Mouse (Mus musculus) MEL (cell line): Measurements from ENCODE around the gene Paqr4. TPM values are rescaled to one million over a fixed set of nuclear protein-coding genes. Genes with fewer than 3 reads are reported as not detected.

Experiments
- DNase-seq: peaks from one replicate; pipeline ENCODE4 v3.0.0; 2011; ENCODE audit warnings: low read depth, low spot score
- H3K27ac ChIP-seq: 2 replicates; pipeline ENCODE4 v1.5.1; 2012; ENCODE audit warnings: low read depth, mild to moderate bottlenecking, control low read depth, low read length, moderate library complexity; ENCODE audit not compliant: control insufficient read depth
- H3K27me3 ChIP-seq, 2 experiments: fragments of 150-350 bp in 1 of 2; sonication (generic) in 1 of 2; 2 replicates each; pipeline ENCODE4 v1.6.1; 2012; ENCODE audit warnings: low read length in 2 of 2, mild to moderate bottlenecking in 2 of 2, improper control_type of control experiment in 1 of 2, moderate library complexity in 1 of 2; ENCODE audit not compliant: insufficient read depth in 2 of 2, control insufficient read depth in 1 of 2
- H3K36me3 ChIP-seq, 2 experiments: 2 replicates each; pipeline ENCODE4 v1.6.1; 2012 to 2014; ENCODE audit warnings: low read length in 2 of 2, improper control_type of control experiment in 1 of 2, inconsistent platforms in 1 of 2, mild to moderate bottlenecking in 1 of 2; ENCODE audit not compliant: insufficient read depth in 2 of 2, control insufficient read depth in 1 of 2
- H3K4me1 ChIP-seq, 2 experiments: fragments of 150-350 bp in 1 of 2; sonication (generic) in 1 of 2; 2 replicates each; pipeline ENCODE4 v1.6.1; 2012; ENCODE audit warnings: low read length in 2 of 2, improper control_type of control experiment in 1 of 2, mild to moderate bottlenecking in 1 of 2; ENCODE audit not compliant: insufficient read depth in 2 of 2, control insufficient read depth in 1 of 2
- H3K4me3 ChIP-seq, 2 experiments: fragments of 150-350 bp in 1 of 2; sonication (generic) in 1 of 2; 2 replicates each; pipeline ENCODE4 v1.5.1; 2012; ENCODE audit warnings: low read depth in 2 of 2, low read length in 2 of 2, mild to moderate bottlenecking in 2 of 2, moderate library complexity in 2 of 2, control low read depth in 1 of 2, improper control_type of control experiment in 1 of 2; ENCODE audit not compliant: control insufficient read depth in 1 of 2, insufficient read depth in 1 of 2
- H3K79me2 ChIP-seq: 2 replicates; pipeline ENCODE4 v1.6.1; 2012; ENCODE audit warnings: mild to moderate bottlenecking, low read length, moderate library complexity; ENCODE audit not compliant: control insufficient read depth, poor library complexity, insufficient read depth
- H3K9ac ChIP-seq: 2 replicates; pipeline ENCODE4 v1.6.1; 2012; ENCODE audit warnings: low read depth, mild to moderate bottlenecking, control low read depth, low read length, moderate library complexity; ENCODE audit not compliant: control insufficient read depth, poor library complexity, severe bottlenecking
- H3K9me3 ChIP-seq: fragments of 150-350 bp; sonication (generic); replicated peaks from 2 replicates; pipeline ENCODE4 v1.6.1; 2012; ENCODE audit warnings: mild to moderate bottlenecking, low read length, improper control_type of control experiment, moderate library complexity; ENCODE audit not compliant: insufficient read depth
- BHLHE40 ChIP-seq: IDR thresholded peaks from 2 replicates; pipeline ENCODE4 v1.6.1; 2012; ENCODE audit warnings: low read depth, mild to moderate bottlenecking, inconsistent platforms, low read length, improper control_type of control experiment, borderline replicate concordance
- CHD2 ChIP-seq: IDR thresholded peaks from 2 replicates; pipeline ENCODE4 v1.6.1; 2011; ENCODE audit warnings: low read length, improper control_type of control experiment
- E2F4 ChIP-seq: IDR thresholded peaks from 2 replicates; pipeline ENCODE4 v1.6.1; 2011; ENCODE audit warnings: low read depth, low read length, improper control_type of control experiment, borderline replicate concordance
- MAZ ChIP-seq: IDR thresholded peaks from 2 replicates; pipeline ENCODE4 v1.6.1; 2012; ENCODE audit warnings: low read depth, mild to moderate bottlenecking, inconsistent platforms, low read length, improper control_type of control experiment
- MYB ChIP-seq: IDR thresholded peaks from 2 replicates; pipeline ENCODE4 v1.6.1; 2011; ENCODE audit warnings: mild to moderate bottlenecking, low read depth, low read length, improper control_type of control experiment
- POLR2A ChIP-seq, 2 experiments: IDR thresholded peaks; 2 replicates each; pipeline ENCODE4 v1.6.1; 2011 to 2012; ENCODE audit warnings: low read length in 2 of 2, mild to moderate bottlenecking in 2 of 2, control low read depth in 1 of 2, improper control_type of control experiment in 1 of 2, low read depth in 1 of 2, moderate library complexity in 1 of 2; ENCODE audit not compliant: control insufficient read depth in 1 of 2, insufficient read depth in 1 of 2, poor library complexity in 1 of 2
- POLR2AphosphoS5 ChIP-seq: IDR thresholded peaks from 2 replicates; pipeline ENCODE4 v1.6.1; 2012; ENCODE audit warnings: low read depth, borderline replicate concordance, mild to moderate bottlenecking, inconsistent platforms, low read length, moderate library complexity, mixed read lengths
- RCOR1 ChIP-seq: IDR thresholded peaks from 2 replicates; pipeline ENCODE4 v1.6.1; 2012; ENCODE audit warnings: low read depth, mild to moderate bottlenecking, inconsistent platforms, low read length, improper control_type of control experiment
- SIN3A ChIP-seq: IDR thresholded peaks from 2 replicates; pipeline ENCODE4 v1.6.1; 2012; ENCODE audit warnings: low read length, improper control_type of control experiment, inconsistent platforms
- TBP ChIP-seq: IDR thresholded peaks from 2 replicates; pipeline ENCODE4 v1.8.0; 2011; ENCODE audit warnings: low read depth, low read length, improper control_type of control experiment
- UBTF ChIP-seq: IDR thresholded peaks from 2 replicates; pipeline ENCODE4 v1.6.1; 2012; ENCODE audit warnings: low read depth, mild to moderate bottlenecking, inconsistent platforms, low read length, improper control_type of control experiment, moderate library complexity, borderline replicate concordance; ENCODE audit not compliant: insufficient read depth
- ZKSCAN1 ChIP-seq: IDR thresholded peaks from 2 replicates; pipeline ENCODE4 v1.6.1; 2012; ENCODE audit warnings: low read depth, mild to moderate bottlenecking, inconsistent platforms, low read length, improper control_type of control experiment, moderate library complexity
- ZNF384 ChIP-seq: IDR thresholded peaks from 2 replicates; pipeline ENCODE4 v1.6.1; 2012; ENCODE audit warnings: low read depth, mild to moderate bottlenecking, inconsistent platforms, low read length, improper control_type of control experiment
- polyA plus RNA-seq, 2 experiments: library from polyadenylated mRNA; stranded (reverse) in 1 of 2; unstranded in 1 of 2; fragments of >175 nt in 1 of 2; fragments of >200 nt in 1 of 2; gene quantifications; 2 replicates each; pipeline versions ENCODE4 v1.2.1 to v1.2.4; 2012; ENCODE audit warnings: low replicate concordance in 2 of 2, low read depth in 1 of 2; ENCODE audit not compliant: insufficient read length in 2 of 2, insufficient read depth in 1 of 2, missing spikeins in 1 of 2
- total RNA-seq: library from RNA; depleted of rRNA; stranded (reverse); fragments of 300-350 nt; gene quantifications from 2 replicates; pipeline ENCODE4 v1.2.3, GENCODE M21; 2012

Paqr4 gene
- total and polyA plus RNA-seq, 3 experiments, result 6.5 to 10.7 TPM; not detected in 1

DNA sequence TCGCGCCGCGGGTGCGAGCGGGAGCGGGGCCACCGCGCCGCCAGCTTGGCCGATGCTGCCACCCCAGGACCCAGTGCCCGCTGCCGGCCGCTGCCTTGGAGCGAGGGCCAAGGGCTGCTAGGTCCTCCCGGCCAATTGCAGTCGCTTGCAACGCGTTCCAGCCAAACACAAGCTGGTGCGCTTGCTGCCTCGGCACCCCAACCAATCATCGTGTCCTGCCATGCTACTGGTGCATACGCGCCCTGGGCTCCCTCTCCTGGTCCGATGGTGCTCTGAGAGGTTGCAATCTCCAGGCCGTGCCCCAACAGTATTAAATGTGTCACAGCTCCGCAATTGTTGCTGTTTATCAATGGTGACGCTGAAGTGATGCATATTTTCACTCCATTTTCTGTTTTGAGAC lies 40.6 kb downstream of the Paqr4 start (continued):
- TF ChIP-seq POLR2AphosphoS5 (no peak), CHD2 (peak; percentile 9; the same call in 1 of the 2 replicates), MYB (no peak)
- TF ChIP-seq, all 39 proteins: peak for 15

DNA sequence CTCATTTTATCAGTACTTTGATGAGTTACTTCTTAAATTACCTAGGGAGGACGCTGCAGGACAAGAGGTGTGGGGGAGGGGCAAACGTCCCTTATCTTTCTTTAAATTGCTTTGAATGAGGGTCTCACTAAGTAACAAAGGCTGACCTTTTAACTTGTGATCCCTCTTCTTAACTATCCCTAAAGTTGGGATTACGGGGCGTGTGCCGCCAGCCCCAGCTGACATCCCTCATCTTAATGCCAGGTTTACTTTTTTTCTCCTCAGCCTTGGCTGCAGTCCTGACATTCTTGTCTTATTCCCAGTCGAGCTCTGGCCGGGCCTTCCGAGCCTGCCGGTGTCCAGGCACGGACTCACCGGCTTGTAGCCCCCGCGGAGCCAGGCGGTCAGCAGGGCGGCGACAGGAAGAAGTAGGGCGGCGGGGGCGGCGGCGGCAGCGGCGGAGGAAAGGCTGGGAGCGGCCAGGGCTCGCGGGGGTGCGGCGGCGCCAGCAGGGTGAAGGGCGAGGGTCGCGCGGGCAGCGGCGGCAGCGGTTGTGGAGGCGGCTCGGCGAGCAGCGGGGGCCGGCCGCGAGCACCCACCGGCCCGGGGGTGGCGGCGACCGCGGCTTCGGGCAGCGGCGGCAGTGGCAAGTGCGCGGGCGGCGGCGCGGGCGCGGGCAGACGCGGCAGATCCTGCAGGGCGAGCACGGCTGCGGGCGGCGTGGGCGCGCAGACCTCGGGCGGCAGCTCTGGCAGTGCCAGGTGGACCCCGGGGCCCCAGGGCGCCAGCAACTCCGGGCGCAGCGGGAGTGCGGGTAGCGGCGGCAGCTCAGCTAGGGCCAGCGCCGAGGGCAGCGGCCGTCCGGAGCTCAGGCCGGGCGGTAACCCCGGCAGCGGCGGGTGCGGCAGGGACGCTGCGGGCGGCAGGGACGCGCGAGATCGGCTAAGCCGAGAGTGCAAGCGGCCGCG lies 41.3 kb downstream of the Paqr4 start:
- Histone ChIP-seq H3K4me1 (no peaks in the 10 kb centered on the region), H3K27ac (no peak overlapping the region), H3K36me3 (peaks cover 0 to 2% of the 10 kb centered on the region in 2 experiments; a peak in 1 of 4 replicates), H3K4me3 (peak overlapping the region; percentile 59 to 67), H3K9me3 (no peaks in the 10 kb centered on the region), H3K9ac (peak overlapping the region; percentile 76), H3K27me3 (peaks cover 0 to 2% of the 10 kb centered on the region in 2 experiments; a peak in 1 of 4 replicates), H3K79me2 (no peaks in the 10 kb centered on the region; the same call in 1 of the 2 replicates)
- DNase-seq, result peak; percentile 40
- TF ChIP-seq E2F4 (no peak), ZNF384 (no peak), RCOR1 (no peak), POLR2A (IDR thresholded peaks at IDR 0.05; ENCODE audit: control insufficient read depth in 1 of 2, insufficient read depth in 1 of 2, low read depth in 1 of 2, low read length in 2 of 2, poor library complexity in 1 of 2) (no peak; a peak in 1 of 4 replicates), MAZ (no peak), CHD2 (0 out of 2 replicates have a peak, but pooled peaks have one; percentile 13), SIN3A (no peak; the same call in 1 of the 2 replicates), UBTF (no peak)

DNA sequence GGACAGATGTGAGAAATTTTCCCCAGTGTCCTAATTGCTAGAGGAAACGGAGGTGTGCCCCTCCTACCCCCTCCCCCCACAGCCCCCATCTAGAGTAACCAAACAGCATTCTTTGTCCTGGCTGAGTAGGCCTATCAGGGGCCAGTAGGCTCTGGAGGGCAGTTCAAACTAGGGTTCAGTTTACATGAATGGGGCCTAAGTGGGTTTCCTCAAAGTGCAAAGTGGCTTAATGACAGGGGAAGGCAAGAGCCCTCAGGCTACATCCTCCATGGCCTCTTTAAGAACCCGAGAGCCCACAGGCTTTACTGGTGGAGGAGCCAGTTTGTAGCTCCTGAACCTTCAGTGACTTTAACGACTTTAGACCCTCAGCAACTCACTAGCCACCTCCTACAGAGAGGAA lies 44.9 kb downstream of the Paqr4 start:
- Histone ChIP-seq H3K9ac (no peak overlapping the region), H3K4me3 (no peak overlapping the region), H3K27me3 (no peaks in the 10 kb centered on the region), H3K36me3 (peaks cover 0 to 2% of the 10 kb centered on the region in 2 experiments; a peak in 2 of 4 replicates), H3K27ac (no peak overlapping the region), H3K79me2 (no peaks in the 10 kb centered on the region; the same call in 1 of the 2 replicates), H3K9me3 (no peaks in the 10 kb centered on the region), H3K4me1 (peaks cover 5 to 7% of the 10 kb centered on the region in 2 experiments; a peak in 3 of 4 replicates)
- TF ChIP-seq TBP (no peak), BHLHE40 (no peak), ZKSCAN1 (no peak), RCOR1 (no peak)
- DNase-seq, result no peak
